Mouse (Mus musculus) thymus, postnatal 10 days (tissue): ENCODE results near the gene Cpsf4l.
A peak's percentile ranks its signal among the peaks of the same experiment; 100 is the strongest.

Source experiments
- DNase-seq, 2 experiments: peaks; one replicate each; pipeline ENCODE4 v3.0.0; 2021; ENCODE audit warnings: low spot score in 2 of 2

Gene Cpsf4l

GRCm38 (mm10) chr11:113709731-113710256, at the start of gene Cpsf4l:
TSS of gene Cpsf4l (minus strand) at chr11:113710017.
- peak; percentile 71 to 81 for DNase-seq

DNA sequence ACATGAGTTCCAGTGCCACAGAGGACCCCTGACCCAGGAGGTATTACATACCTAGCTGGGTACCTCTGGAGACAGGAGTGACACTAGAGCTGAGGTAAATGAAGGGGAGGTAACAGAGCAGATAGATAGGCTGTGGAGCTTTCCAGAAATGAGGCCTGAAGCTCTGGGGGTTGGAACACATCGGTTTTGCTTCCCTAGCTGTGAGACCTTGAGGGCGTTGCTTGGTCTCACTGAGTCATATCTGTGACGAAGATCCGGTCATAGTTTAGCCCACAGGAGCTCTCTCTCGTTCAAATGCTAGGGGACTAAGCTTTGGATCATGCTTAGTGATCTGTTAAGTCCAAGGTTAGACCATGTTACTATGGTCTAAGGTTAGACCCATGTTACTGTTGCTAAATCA, 49.0 kb upstream of the Cpsf4l start:
- no peak for DNase-seq

DNA sequence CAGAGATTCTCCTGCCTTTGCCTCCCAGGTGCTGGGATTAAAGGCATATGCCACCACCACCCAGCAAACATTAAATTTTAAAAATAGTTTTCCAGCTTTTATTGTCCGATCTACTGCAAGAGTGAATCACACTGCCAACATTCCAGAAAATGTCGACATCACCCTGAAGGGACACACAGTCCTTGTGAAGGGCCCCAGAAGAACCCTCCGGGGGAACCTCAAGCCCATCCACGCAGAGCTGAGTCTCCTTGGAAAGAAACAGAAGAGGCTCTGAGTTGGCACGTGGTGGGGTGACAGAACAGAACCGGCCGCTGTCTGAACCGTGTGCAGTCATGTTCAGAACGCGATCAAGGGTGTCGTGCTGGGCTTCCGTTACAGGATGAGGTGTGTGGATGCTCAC, 46.8 kb upstream of the Cpsf4l start:
- DNase-seq = no peak

- no peak for DNase-seq
Measured at GRCm38 (mm10) chr11:113755878-113756277, 46.1 kb upstream of the Cpsf4l start.

DNA sequence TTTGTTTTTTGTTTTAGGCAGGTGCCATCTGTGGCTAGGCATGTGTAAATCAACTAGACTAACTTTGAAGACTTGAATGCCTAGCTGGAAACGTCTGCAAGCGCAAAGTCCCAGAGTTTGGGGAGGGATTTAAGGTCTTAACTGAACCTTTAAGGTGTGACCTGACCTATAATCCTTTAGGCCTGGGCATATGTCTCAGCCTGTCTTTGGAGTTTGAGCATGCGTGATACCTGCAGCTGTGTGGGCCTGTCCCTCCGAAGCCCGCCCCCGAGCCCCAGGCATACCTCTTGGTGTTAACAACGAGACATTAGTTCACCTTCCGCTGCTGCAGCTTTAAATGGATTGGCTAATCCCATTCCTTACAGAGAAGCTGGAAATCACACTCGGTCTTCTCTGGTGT, 45.0 kb upstream of the Cpsf4l start:
- no peak for DNase-seq

DNA sequence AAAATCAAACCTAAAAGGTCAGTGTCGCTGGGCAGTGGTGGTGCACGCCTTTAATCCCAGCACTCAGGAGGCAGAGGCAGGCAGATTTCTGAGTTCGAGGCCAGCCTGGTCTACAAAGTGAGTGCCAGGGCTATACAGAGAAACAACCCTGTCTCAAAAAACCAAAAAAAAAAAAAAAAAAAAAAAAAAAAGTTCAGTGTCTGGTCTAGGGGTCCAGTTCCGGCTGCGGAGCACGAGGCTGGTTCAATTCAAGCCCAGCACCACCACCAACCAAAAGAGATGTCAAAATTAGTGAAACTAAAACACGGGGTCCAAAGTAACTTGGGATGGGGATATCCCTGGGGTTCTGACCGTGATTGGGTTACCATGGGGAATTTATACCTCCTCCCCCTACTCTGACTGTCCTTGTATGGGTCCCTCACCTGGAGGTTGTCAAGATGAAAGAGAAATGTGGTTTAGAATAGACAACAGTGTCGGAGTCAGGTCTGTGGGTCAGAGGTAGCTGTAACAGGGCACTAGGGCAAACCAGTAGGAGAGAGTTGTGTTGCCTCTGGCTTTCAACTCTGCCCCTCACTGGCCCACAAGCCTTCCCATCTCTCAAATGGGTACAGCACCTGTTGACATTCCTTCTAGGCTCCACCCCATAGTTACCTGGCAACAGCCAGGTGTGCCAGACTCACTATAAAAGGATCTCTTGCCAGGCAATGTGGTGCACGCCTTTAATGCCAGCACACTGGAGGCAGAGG, 43.0 kb upstream of the Cpsf4l start:
- DNase-seq = no peak

DNA sequence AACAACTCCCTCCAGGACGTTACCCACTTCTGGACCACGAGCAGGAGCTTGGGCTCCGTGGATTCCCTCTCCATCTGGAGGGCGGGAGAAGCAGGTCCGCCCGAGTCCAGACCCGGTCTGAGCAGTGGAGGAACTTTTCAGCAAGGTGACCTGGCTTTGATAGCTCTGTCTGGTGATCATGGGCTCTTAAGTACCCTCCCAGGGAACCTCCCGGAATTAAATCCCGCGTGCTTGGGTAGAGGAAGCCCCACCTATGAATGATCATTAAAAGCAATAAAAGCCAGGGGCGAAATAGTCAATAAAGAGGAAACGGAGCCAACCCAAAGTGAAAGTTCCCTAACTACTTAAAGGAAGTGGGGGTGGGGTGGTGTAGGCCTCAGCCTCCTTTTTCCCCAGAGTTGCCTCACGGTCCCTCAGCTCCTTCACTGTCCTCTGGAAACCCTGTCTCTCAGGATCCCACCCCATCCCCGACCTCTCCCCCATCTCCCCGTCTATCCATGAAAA, 42.4 kb upstream of the Cpsf4l start:
- DNase-seq = no peak

DNA sequence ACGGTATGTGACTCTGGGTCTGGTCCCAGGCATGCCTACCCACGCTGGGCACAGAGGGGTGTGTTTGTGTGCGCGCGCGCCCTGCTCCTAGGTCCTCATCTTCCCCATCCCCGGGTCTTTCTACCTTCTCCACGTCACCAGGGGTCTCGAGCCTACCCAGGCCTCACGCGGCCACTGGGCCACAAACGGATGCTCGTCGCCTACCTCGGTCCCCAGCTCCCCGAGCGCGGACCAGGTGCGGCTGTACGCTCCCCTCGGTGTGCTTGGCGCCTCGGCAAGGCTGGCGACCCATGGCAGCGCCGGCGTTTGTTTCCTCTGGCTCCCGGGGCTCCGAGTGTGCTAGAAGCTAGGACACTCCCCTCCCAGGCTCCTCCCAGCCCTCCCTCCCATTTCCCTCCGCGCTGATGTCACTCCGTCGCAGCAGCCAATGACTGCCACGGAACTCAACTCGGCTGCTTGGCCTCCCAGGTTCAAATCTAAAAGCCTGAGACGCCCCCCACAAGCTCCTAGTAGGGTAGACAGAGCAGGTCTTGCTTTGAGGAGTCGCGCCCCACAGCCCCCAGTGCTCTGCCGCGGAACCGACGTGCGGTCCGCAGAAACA, 41.8 kb upstream of the Cpsf4l start, which contains the start of gene Cdc42ep4:
TSS of gene Cdc42ep4 (minus strand) at position 398 of the 601 bp plus-strand sequence.
- peak; percentile 82 to 84 for DNase-seq

- peak; percentile 76 to 85 for DNase-seq
Measured at GRCm38 (mm10) chr11:113750571-113751483, 41.0 kb upstream of the Cpsf4l start.

DNA sequence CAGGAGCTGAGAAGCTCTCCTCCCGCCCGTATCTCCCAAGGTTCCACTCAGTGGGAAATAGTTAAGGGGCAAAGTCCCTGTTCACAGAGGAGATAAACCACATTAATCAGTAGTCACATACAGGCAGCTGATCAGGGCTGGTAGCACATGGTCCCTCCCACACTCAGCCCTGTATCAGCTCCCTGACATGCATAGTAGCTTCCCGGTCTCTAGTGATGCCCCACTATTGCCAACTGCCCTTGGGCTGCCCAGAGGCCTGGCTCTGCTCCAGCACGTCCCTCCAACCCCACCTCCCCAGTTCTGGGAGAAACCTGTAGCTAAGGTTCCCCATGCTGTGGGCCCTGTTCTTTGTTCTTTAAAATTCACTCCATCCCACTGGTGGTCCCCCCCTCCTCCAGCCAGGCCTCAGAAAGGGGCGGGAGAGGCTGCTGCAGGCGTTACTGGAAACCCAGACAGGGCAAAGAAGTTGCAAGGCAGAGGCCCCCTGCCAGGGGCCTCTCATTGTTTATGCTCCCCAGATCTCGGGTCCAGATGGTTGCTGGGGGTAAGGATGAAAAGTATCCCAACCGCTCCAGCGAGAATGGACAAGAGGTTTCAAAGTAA, 40.0 kb upstream of the Cpsf4l start:
- DNase-seq = peak in 1 of 2 experiments; percentile 24

- DNase-seq = peak; percentile 20 to 25
Measured at GRCm38 (mm10) chr11:113748797-113749521, 39.1 kb upstream of the Cpsf4l start.

- DNase-seq = no peak
Measured at GRCm38 (mm10) chr11:113747725-113748380, 38.0 kb upstream of the Cpsf4l start.

DNA sequence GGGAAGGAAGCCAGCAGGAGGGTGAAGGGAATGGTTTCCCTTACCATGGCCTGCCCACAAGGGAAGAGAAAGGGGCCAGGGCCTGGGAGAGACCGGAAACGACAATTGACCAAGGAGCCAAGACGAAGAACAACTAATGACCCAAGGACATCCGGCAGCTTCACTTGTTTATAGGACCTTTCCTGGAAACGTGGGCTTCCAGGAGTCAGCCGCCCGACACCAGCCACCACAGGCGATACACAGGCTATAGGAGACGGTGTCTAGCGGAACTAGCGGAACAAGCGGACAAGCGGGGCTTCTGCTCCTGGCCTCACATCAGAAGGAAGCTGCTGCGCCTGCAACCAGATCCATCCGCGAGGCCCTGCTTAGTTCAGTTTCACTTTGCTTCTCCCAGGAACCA, 37.2 kb upstream of the Cpsf4l start:
- DNase-seq = peak; percentile 18 to 33

DNA sequence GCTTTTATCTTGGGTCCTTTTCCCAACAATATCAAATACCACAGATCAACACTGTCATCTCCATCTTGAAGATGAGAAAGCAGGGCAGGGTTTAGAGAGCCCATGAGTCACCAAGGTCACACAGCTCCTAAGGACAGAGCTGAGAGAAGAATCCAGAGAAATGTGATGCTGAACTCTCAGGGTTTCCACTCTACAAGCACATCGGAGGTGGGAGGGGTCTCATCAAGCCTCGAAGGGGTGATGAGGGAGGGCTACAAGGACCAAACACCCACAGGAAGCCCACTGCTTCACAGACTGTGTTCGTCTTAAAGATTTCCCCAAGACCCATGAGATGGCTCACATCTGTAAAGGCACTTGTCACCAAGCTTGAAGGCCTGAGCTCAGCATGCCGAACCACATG, 36.1 kb upstream of the Cpsf4l start:
- no peak for DNase-seq

- no peak for DNase-seq
Measured at GRCm38 (mm10) chr11:113742998-113743397, 33.2 kb upstream of the Cpsf4l start.

DNA sequence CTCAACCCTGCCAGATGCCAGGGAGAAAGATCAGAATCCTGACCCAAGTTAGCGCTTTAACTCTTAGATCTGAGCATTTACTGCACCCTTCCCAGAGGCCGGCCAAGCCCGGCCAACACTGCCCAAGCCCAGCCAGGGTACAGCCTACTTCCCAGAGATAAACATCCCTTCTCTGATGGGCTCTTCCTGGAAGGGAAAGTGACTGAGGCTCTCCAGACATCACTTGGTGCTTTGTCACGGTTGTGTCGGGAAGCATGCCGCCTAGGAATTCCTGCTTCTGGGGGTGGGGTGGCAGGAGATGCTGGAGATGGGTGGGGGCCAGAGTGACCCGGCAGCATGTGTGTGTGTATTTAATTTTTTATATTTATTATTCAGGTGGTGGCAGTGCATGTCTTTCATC, 30.3 kb upstream of the Cpsf4l start:
- DNase-seq = no peak

GRCm38 (mm10) chr11:113739213-113739612, 29.4 kb upstream of the Cpsf4l start:
- DNase-seq = no peak

- DNase-seq = no peak
Measured at GRCm38 (mm10) chr11:113737912-113738311, 28.1 kb upstream of the Cpsf4l start.

DNA sequence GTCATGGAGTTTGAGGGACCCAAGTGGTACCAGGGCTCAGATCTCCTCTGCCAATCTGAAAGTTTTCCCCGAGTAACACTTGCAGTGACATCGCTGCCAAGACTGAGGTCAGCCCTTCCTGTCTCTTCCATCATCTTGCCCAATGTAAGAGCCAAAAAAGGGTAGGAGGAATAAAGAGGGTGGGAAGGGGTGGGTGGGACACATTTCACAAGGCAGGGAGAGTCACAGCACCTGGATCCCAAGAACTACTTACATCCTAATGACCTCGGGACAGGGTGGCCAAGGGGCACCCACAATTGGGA, 27.7 kb upstream of the Cpsf4l start:
- DNase-seq = no peak

GRCm38 (mm10) chr11:113736848-113737552, 27.2 kb upstream of the Cpsf4l start:
- DNase-seq = no peak
